Mouse (Mus musculus): ENCODE data around the gene Kank4. TPM values are rescaled to one million over a fixed set of nuclear protein-coding genes. Genes with fewer than 3 reads are reported as not detected.
"Not testable (repeated sequence)": the region's sequence is repeated elsewhere in the genome, so short reads cannot be mapped to it uniquely, and the experiment has no call there.

Gene Kank4
- polyA plus RNA-seq, 1 experiment from 2014 or later: 3.3 TPM

DNA sequence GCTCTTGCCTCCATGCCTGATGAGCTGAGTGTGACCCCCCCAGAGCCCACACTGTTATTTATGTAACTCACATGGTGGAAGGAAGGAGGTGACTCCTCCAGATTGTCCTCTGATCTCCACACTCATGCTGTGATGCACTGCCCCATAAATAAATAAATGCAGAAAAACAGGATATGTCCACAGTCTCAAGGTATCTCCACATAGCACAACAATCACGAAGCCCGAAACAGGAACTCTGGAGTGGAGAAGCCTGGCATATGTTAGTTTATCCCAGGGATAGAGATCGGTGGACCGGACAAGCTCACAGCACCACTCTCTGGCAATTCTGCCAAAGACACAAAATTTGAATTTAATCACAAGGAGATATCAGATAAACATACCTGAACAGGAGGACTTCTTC, 36.6 kb upstream of the Kank4 start:
- WGBS: 92% methylated on average over 4 of the region's 4 CpGs
- H3K4me3 ChIP-seq (ENCODE audit: low read depth, low read length): no peak overlapping the region
- DNase-seq (ENCODE audit: low spot score) (no peak), ATAC-seq (replicated peaks; ENCODE audit: insufficient number of reproducible peaks, low FRiP score, low TSS enrichment, low read depth) (no peak)
- H3K4me2 ChIP-seq (ENCODE audit: low read depth, low read length): no peak overlapping the region
- H3K9ac ChIP-seq (replicated peaks; ENCODE audit: low read length): no peak overlapping the region
- H3K9me3 ChIP-seq (replicated peaks; ENCODE audit: control insufficient read depth, low read length): no peaks in the 10 kb centered on the region
- H3K4me1 ChIP-seq (ENCODE audit: control insufficient read depth, insufficient read depth, low read length): no peaks in the 10 kb centered on the region
- no peak overlapping the region for H3K27ac ChIP-seq (replicated peaks; ENCODE audit: low read depth, low read length)
- no peaks in the 10 kb centered on the region for H3K27me3 ChIP-seq (ENCODE audit: control insufficient read depth, insufficient read depth, low read length)
- no peaks in the 10 kb centered on the region for H3K36me3 ChIP-seq (replicated peaks; ENCODE audit: control insufficient read depth, insufficient read depth, low read depth, low read length)

DNA sequence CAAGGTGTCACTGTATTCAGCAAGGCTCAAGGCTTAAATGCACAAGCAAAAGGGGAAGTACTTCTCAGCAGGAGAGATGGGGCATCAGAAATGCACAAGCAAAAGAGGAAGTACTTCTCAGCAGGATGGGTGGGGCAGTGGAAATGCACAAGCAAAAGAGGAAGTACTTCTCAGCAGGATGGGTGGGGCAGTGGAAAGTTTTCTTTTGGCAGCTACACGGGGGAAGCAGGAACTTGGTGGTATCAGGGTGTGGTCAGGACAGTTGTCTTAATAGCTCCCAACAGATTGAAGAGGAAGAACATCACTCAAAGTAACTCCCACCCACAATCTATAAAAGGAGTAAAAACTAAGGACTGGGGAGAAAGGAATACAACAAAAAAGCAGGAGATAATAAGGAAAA, 33.1 kb upstream of the Kank4 start:
- ATAC-seq (replicated peaks; ENCODE audit: insufficient number of reproducible peaks, low FRiP score, low TSS enrichment, low read depth); DNase-seq (ENCODE audit: low spot score); H3K9me3 ChIP-seq (replicated peaks; ENCODE audit: control insufficient read depth, low read length); H3K4me2 ChIP-seq (ENCODE audit: low read depth, low read length); H3K4me1 ChIP-seq (ENCODE audit: control insufficient read depth, insufficient read depth, low read length); H3K27ac ChIP-seq (replicated peaks; ENCODE audit: low read depth, low read length); H3K27me3 ChIP-seq (ENCODE audit: control insufficient read depth, insufficient read depth, low read length); H3K36me3 ChIP-seq (replicated peaks; ENCODE audit: control insufficient read depth, insufficient read depth, low read depth, low read length); H3K9ac ChIP-seq (replicated peaks; ENCODE audit: low read length); H3K4me3 ChIP-seq (ENCODE audit: low read depth, low read length): not testable (repeated sequence)
- 88% methylated on average over 1 of the region's 1 CpGs for WGBS

DNA sequence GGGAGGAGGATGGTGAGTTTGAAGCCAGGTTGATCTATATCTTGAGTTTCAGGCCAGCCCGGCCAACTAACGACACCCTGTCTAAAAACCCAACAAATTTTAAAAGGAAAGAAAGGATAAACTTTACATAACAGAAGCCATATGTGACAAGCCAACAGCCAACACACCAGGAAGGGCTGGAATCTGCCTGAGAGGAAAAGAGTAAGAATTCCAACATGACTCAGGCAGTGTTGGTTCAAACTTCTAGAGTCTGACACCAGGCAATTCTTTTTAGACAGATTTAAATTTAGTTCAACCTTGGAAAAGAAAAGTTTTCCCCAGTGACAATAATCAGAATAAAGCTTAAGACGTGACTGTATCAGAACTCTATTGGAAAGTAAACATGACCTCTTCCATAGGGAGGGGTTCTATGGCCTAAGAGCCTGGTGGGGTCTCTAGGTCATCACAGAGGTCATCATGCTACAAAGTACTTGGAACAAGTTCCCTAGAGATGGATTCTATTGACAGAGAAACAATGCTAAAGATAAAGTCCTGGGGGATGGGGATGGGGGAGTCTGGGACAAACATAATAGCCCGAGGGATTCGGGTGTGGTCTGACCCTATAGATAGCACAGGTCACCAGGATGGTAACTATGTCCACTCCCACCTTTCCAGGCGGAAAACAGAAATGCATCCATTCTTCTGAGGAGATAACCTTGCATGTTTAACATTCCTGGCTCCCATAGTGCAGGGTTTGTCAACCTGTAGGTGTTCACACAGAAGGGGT, 30.0 kb upstream of the Kank4 start:
- H3K9me3 ChIP-seq (replicated peaks; ENCODE audit: control insufficient read depth, low read length): no peaks in the 10 kb centered on the region
- H3K4me3 ChIP-seq (ENCODE audit: low read depth, low read length): no peak overlapping the region
- no peak overlapping the region for H3K9ac ChIP-seq (replicated peaks; ENCODE audit: low read length)
- H3K27me3 ChIP-seq (ENCODE audit: control insufficient read depth, insufficient read depth, low read length): no peaks in the 10 kb centered on the region
- no peaks in the 10 kb centered on the region for H3K36me3 ChIP-seq (replicated peaks; ENCODE audit: control insufficient read depth, insufficient read depth, low read depth, low read length)
- H3K27ac ChIP-seq (replicated peaks; ENCODE audit: low read depth, low read length): no peak overlapping the region
- DNase-seq (ENCODE audit: low spot score): no peak
- no peak for ATAC-seq (replicated peaks; ENCODE audit: insufficient number of reproducible peaks, low FRiP score, low TSS enrichment, low read depth)
- H3K4me2 ChIP-seq (ENCODE audit: low read depth, low read length): no peak overlapping the region
- 51% methylated on average over 6 of the region's 6 CpGs for WGBS
- no peaks in the 10 kb centered on the region; the same call in 1 of the 2 replicates for H3K4me1 ChIP-seq (ENCODE audit: control insufficient read depth, insufficient read depth, low read length)

GRCm38 (mm10) chr4:98846396-98846795, 29.1 kb upstream of the Kank4 start:
- WGBS: 45% methylated on average over 3 of the region's 3 CpGs
- Histone ChIP-seq H3K4me1 (ENCODE audit: control insufficient read depth, insufficient read depth, low read length) (no peaks in the 10 kb centered on the region; the same call in 1 of the 2 replicates), H3K9ac (replicated peaks; ENCODE audit: low read length) (no peak overlapping the region), H3K4me2 (ENCODE audit: low read depth, low read length) (no peak overlapping the region), H3K9me3 (replicated peaks; ENCODE audit: control insufficient read depth, low read length) (no peaks in the 10 kb centered on the region), H3K36me3 (replicated peaks; ENCODE audit: control insufficient read depth, insufficient read depth, low read depth, low read length) (no peaks in the 10 kb centered on the region), H3K27ac (replicated peaks; ENCODE audit: low read depth, low read length) (no peak overlapping the region), H3K4me3 (ENCODE audit: low read depth, low read length) (no peak overlapping the region), H3K27me3 (ENCODE audit: control insufficient read depth, insufficient read depth, low read length) (no peaks in the 10 kb centered on the region)
- peak; percentile 42 for DNase-seq (ENCODE audit: low spot score)
- ATAC-seq (replicated peaks; ENCODE audit: insufficient number of reproducible peaks, low FRiP score, low TSS enrichment, low read depth): no peak

DNA sequence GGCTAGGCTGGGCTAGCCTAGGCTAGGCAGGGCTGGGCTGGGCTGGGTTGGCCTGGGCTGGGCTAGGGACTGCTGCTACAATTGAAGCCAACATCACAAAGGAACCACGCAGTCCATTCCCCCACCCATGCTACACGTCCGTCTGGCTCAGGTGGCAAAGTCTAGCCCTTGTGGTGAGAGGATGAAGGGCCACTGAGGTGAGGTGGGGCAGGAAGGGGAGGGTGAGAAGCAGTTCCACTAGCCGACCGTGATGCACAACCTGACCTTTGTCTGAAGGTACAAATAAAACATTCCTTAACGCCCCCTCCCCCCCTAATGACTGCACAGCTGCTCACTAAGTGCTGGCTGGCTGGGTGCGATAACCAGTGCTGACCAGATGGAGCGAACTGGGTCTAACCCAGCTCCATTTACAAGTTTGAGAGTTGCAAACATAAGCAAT, 28.4 kb upstream of the Kank4 start:
- Histone ChIP-seq H3K27ac (replicated peaks; ENCODE audit: low read depth, low read length) (no peak overlapping the region), H3K4me1 (ENCODE audit: control insufficient read depth, insufficient read depth, low read length) (no peaks in the 10 kb centered on the region; the same call in 1 of the 2 replicates), H3K36me3 (replicated peaks; ENCODE audit: control insufficient read depth, insufficient read depth, low read depth, low read length) (no peaks in the 10 kb centered on the region), H3K4me2 (ENCODE audit: low read depth, low read length) (no peak overlapping the region), H3K9me3 (replicated peaks; ENCODE audit: control insufficient read depth, low read length) (no peaks in the 10 kb centered on the region), H3K27me3 (ENCODE audit: control insufficient read depth, insufficient read depth, low read length) (no peaks in the 10 kb centered on the region), H3K4me3 (ENCODE audit: low read depth, low read length) (no peak overlapping the region), H3K9ac (replicated peaks; ENCODE audit: low read length) (no peak overlapping the region)
- no peak for ATAC-seq (replicated peaks; ENCODE audit: insufficient number of reproducible peaks, low FRiP score, low TSS enrichment, low read depth)
- WGBS: 57% methylated on average over 8 of the region's 8 CpGs
- DNase-seq (ENCODE audit: low spot score): no peak

DNA sequence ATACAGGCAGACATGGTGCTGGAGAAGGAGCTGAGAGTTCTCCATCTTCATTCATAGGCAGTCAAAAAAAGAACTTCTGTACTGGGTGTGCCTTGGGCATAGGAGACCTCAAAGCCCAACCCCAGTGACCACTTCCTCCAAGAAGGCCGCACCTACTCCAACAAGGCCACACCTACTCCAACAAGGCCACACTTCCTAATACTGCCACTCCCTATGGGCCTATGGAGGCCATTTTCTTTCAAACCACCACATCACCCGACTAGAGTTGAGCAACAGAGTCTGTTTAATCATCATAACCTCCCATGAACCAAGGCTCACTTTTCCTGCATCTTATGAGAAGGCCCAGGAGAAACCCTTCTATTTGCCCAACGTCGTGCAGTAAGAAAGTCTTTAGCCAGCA, 27.9 kb upstream of the Kank4 start:
- H3K9ac ChIP-seq (replicated peaks; ENCODE audit: low read length): no peak overlapping the region
- H3K27me3 ChIP-seq (ENCODE audit: control insufficient read depth, insufficient read depth, low read length): no peaks in the 10 kb centered on the region
- no peaks in the 10 kb centered on the region for H3K36me3 ChIP-seq (replicated peaks; ENCODE audit: control insufficient read depth, insufficient read depth, low read depth, low read length)
- WGBS: 90% methylated on average over 4 of the region's 4 CpGs
- DNase-seq (ENCODE audit: low spot score) (no peak), ATAC-seq (replicated peaks; ENCODE audit: insufficient number of reproducible peaks, low FRiP score, low TSS enrichment, low read depth) (no peak)
- H3K4me1 ChIP-seq (ENCODE audit: control insufficient read depth, insufficient read depth, low read length): no peaks in the 10 kb centered on the region; the same call in 1 of the 2 replicates
- no peak overlapping the region for H3K27ac ChIP-seq (replicated peaks; ENCODE audit: low read depth, low read length)
- no peak overlapping the region for H3K4me3 ChIP-seq (ENCODE audit: low read depth, low read length)
- no peaks in the 10 kb centered on the region for H3K9me3 ChIP-seq (replicated peaks; ENCODE audit: control insufficient read depth, low read length)
- H3K4me2 ChIP-seq (ENCODE audit: low read depth, low read length): no peak overlapping the region

DNA sequence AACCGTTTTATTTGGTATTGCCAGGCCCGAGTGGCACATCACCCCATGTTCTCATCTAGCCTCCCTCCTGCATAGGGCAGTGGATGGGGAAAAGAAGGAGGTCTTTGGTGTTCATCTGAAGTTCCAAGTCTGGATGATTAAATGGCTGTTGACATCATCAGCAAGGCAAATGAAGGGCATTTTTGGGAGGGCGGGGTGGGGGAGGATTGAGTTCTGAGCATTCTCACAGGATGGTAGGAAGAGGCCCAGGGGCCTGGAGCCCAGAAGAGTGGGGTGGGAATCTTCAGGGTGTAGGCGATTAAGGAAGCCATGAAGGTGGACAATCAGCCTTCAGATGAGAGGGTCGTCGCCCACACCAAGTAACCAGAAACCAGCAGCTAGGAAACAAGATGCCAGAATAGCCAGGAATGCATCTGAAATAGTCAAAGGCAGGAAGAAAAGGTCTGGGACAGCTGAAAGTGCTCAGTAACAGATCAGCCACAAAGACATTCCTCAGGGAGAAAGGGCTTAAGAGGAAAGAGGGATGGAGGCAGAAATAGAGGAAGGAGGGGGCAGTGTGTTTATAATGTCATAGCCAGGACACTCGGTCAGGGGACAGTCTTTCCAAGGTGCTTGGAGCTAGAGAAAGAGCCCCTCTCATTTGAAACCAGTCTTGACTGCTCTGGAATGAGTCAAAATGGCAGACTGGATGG, 26.7 kb upstream of the Kank4 start:
- H3K4me3 ChIP-seq (ENCODE audit: low read depth, low read length): no peak overlapping the region
- H3K36me3 ChIP-seq (replicated peaks; ENCODE audit: control insufficient read depth, insufficient read depth, low read depth, low read length): no peaks in the 10 kb centered on the region
- no peak overlapping the region for H3K4me2 ChIP-seq (ENCODE audit: low read depth, low read length)
- WGBS: 66% methylated on average over 7 of the region's 7 CpGs
- no peaks in the 10 kb centered on the region for H3K9me3 ChIP-seq (replicated peaks; ENCODE audit: control insufficient read depth, low read length)
- H3K27ac ChIP-seq (replicated peaks; ENCODE audit: low read depth, low read length): no peak overlapping the region
- ATAC-seq (replicated peaks; ENCODE audit: insufficient number of reproducible peaks, low FRiP score, low TSS enrichment, low read depth) (no peak), DNase-seq (ENCODE audit: low spot score) (no peak)
- no peaks in the 10 kb centered on the region for H3K27me3 ChIP-seq (ENCODE audit: control insufficient read depth, insufficient read depth, low read length)
- H3K9ac ChIP-seq (replicated peaks; ENCODE audit: low read length): no peak overlapping the region
- H3K4me1 ChIP-seq (ENCODE audit: control insufficient read depth, insufficient read depth, low read length): no peaks in the 10 kb centered on the region; the same call in 1 of the 2 replicates

DNA sequence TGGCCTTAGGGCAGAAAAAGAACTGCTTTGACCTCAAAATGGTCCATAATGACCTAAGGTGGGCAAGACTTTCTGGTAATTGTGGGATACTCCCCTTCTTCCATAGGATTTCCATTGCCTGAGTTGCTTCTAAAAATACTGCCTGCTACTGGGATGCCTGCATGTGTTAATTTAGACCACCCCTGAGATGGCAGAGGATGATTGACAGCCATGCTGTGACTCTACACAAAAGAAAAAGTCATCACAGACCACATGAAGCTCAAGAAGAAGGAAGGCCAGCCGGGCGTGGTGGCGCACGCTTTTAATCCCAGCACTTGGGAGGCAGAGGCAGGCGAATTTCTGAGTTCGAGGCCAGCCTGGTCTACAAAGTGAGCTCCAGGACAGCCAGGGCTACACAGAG, 23.9 kb upstream of the Kank4 start:
- H3K27me3 ChIP-seq (ENCODE audit: control insufficient read depth, insufficient read depth, low read length); H3K4me2 ChIP-seq (ENCODE audit: low read depth, low read length); H3K36me3 ChIP-seq (replicated peaks; ENCODE audit: control insufficient read depth, insufficient read depth, low read depth, low read length); H3K4me3 ChIP-seq (ENCODE audit: low read depth, low read length); H3K9ac ChIP-seq (replicated peaks; ENCODE audit: low read length); ATAC-seq (replicated peaks; ENCODE audit: insufficient number of reproducible peaks, low FRiP score, low TSS enrichment, low read depth); DNase-seq (ENCODE audit: low spot score); H3K4me1 ChIP-seq (ENCODE audit: control insufficient read depth, insufficient read depth, low read length); H3K9me3 ChIP-seq (replicated peaks; ENCODE audit: control insufficient read depth, low read length); H3K27ac ChIP-seq (replicated peaks; ENCODE audit: low read depth, low read length): not testable (repeated sequence)
- 90% methylated on average over 6 of the region's 6 CpGs for WGBS

Data from embryonic facial prominence, embryonic 11.5 days (tissue).